Mouse (Mus musculus): ENCODE results near the gene Tcaf2. TPM values are rescaled to one million over a fixed set of nuclear protein-coding genes. Genes with fewer than 3 reads are reported as not detected.

The Tcaf2 gene
- polyA plus RNA-seq, 1 experiment: 0.62 TPM

- no peak for DNase-seq (ENCODE audit: extremely low spot score in 1 of 2, low spot score in 1 of 2)
These were observed 67.6 kb downstream of the Tcaf2 start for GRCm38 (mm10) chr6:42577433-42577832.

Other genes with a start within 250 kb of the Tcaf2 start
- 0.17 and 0.18 TPM in 2 replicates for gene Tas2r143, start 245.0 kb downstream of the Tcaf2 start, polyA plus RNA-seq (2012; rRNA removed)
- gene Tas2r135, start 239.8 kb downstream of the Tcaf2 start, polyA plus RNA-seq (2012; rRNA removed): 0.08 and 0.14 TPM in 2 replicates
- not detected in 2 replicates for gene Tas2r126, start 210.7 kb downstream of the Tcaf2 start, polyA plus RNA-seq (2012; rRNA removed)
- gene Olfr458, start 180.1 kb downstream of the Tcaf2 start, polyA plus RNA-seq (2012; rRNA removed): not detected in 2 replicates
- not detected in 2 replicates for gene Olfr457, start 168.9 kb downstream of the Tcaf2 start, polyA plus RNA-seq (2012; rRNA removed)
- gene Olfr456, start 158.0 kb downstream of the Tcaf2 start, polyA plus RNA-seq (2012; rRNA removed): not detected in 2 replicates
- gene Olfr455, start 97.7 kb downstream of the Tcaf2 start, polyA plus RNA-seq (2012; rRNA removed): not detected in 2 replicates
- gene Tcaf3, start 47.6 kb downstream of the Tcaf2 start, polyA plus RNA-seq (2012; rRNA removed): not detected in 2 replicates
- gene Tcaf1, start 64.8 kb upstream of the Tcaf2 start, polyA plus RNA-seq (2012; rRNA removed): 107 and 119 TPM in 2 replicates
- not detected in 2 replicates for gene Olfr453, start 94.1 kb upstream of the Tcaf2 start, polyA plus RNA-seq (2012; rRNA removed)
- not detected in 2 replicates for gene Olfr38, start 111.2 kb upstream of the Tcaf2 start, polyA plus RNA-seq (2012; rRNA removed)
- not detected in 2 replicates for gene Olfr452, start 139.8 kb upstream of the Tcaf2 start, polyA plus RNA-seq (2012; rRNA removed)
- gene Olfr450, start 166.7 kb upstream of the Tcaf2 start, polyA plus RNA-seq (2012; rRNA removed): not detected in 2 replicates
- 0.13 TPM in 1 of 2 replicates, not detected in the other for gene Olfr449, start 189.1 kb upstream of the Tcaf2 start, polyA plus RNA-seq (2012; rRNA removed)
- gene Olfr448, start 245.2 kb upstream of the Tcaf2 start, polyA plus RNA-seq (2012; rRNA removed): not detected in 2 replicates